Mouse (Mus musculus) limb, embryonic 12.5 days (tissue): ENCODE results near the gene Crlf1. TPM values are rescaled to one million over a fixed set of nuclear protein-coding genes. Genes with fewer than 3 reads are reported as not detected.

Experiments used
- polyA plus RNA-seq: library from polyadenylated mRNA; unstranded; fragments of >200 nt; fragmentation: Nextera tagmentation; extraction: Ambion mirVana; gene quantifications from 2 replicates; pipeline ENCODE4 v1.2.1, GENCODE M21; 2016

The Crlf1 gene
- polyA plus RNA-seq, 1 experiment from 2014 or later: 82.4 TPM

Other genes starting within 250 kb of the Crlf1 start
- gene Homer3, start 210.3 kb upstream of the Crlf1 start, polyA plus RNA-seq: 88.9 and 92.6 TPM in 2 replicates
- 52.0 and 54.9 TPM in 2 replicates for gene Ddx49, start 190.7 kb upstream of the Crlf1 start, polyA plus RNA-seq
- 269 and 288 TPM in 2 replicates for gene Cope, start 190.6 kb upstream of the Crlf1 start, polyA plus RNA-seq
- gene Cers1, start 177.4 kb upstream of the Crlf1 start, polyA plus RNA-seq: 7.9 and 8.8 TPM in 2 replicates
- 3.7 and 4.2 TPM in 2 replicates for gene Gdf1, start 163.3 kb upstream of the Crlf1 start, polyA plus RNA-seq
- gene Upf1, start 139.9 kb upstream of the Crlf1 start, polyA plus RNA-seq: 32.5 and 34.3 TPM in 2 replicates
- 2.8 and 5.8 TPM in 2 replicates for gene Comp, start 119.6 kb upstream of the Crlf1 start, polyA plus RNA-seq
- gene Crtc1, start 53.6 kb upstream of the Crlf1 start, polyA plus RNA-seq: 18.4 and 24.8 TPM in 2 replicates
- gene Klhl26, start 16.2 kb upstream of the Crlf1 start, polyA plus RNA-seq: 26.8 and 27.3 TPM in 2 replicates
- 17.5 and 22.1 TPM in 2 replicates for gene Tmem59l, start 5.8 kb upstream of the Crlf1 start, polyA plus RNA-seq
- 142 and 151 TPM in 2 replicates for gene Rex1bd, start 13.6 kb downstream of the Crlf1 start, polyA plus RNA-seq
- gene Uba52, start 17.6 kb downstream of the Crlf1 start, polyA plus RNA-seq: 882 and 891 TPM in 2 replicates
- 280 and 286 TPM in 2 replicates for gene Fkbp8, start 34.6 kb downstream of the Crlf1 start, polyA plus RNA-seq
- 50.3 and 50.7 TPM in 2 replicates for gene Kxd1, start 34.8 kb downstream of the Crlf1 start, polyA plus RNA-seq
- gene Ell, start 46.3 kb downstream of the Crlf1 start, polyA plus RNA-seq: 18.7 and 21.2 TPM in 2 replicates
- gene Isyna1, start 101.2 kb downstream of the Crlf1 start, polyA plus RNA-seq: 177 and 180 TPM in 2 replicates
- 137 and 151 TPM in 2 replicates for gene Ssbp4, start 115.7 kb downstream of the Crlf1 start, polyA plus RNA-seq
- 0.76 and 1.2 TPM in 2 replicates for gene Lrrc25, start 123.0 kb downstream of the Crlf1 start, polyA plus RNA-seq
- 0.15 TPM in 1 of 2 replicates, not detected in the other for gene Gdf15, start 139.3 kb downstream of the Crlf1 start, polyA plus RNA-seq
- gene Pgpep1, start 167.2 kb downstream of the Crlf1 start, polyA plus RNA-seq: 45.7 and 53.9 TPM in 2 replicates
- gene Lsm4, start 180.1 kb downstream of the Crlf1 start, polyA plus RNA-seq: 335 and 339 TPM in 2 replicates
- gene Jund, start 205.8 kb downstream of the Crlf1 start, polyA plus RNA-seq: 117 and 121 TPM in 2 replicates
- gene Iqcn, start 210.3 kb downstream of the Crlf1 start, polyA plus RNA-seq: not detected in 2 replicates
- gene Gm3336, start 225.4 kb downstream of the Crlf1 start, polyA plus RNA-seq: not detected in 2 replicates
- 0.24 and 0.33 TPM in 2 replicates for gene Pde4c, start 230.6 kb downstream of the Crlf1 start, polyA plus RNA-seq